Mouse (Mus musculus) limb, embryonic 14.5 days (tissue): ENCODE measurements around the gene Tesk2. TPM values are rescaled to one million over a fixed set of nuclear protein-coding genes. Genes with fewer than 3 reads are reported as not detected.
A peak's percentile ranks its signal among the peaks of the same experiment; 100 is the strongest.
"Not testable (repeated sequence)": the region's sequence is repeated elsewhere in the genome, so short reads cannot be mapped to it uniquely, and the experiment has no call there.

Source experiments
- ATAC-seq: fragments of 200-750 bp; cut with Nextera tagmentation; 2 replicates; pipeline ENCODE4 v1.8.0; 2017; ENCODE audit warnings: low read depth, moderate number of reproducible peaks, moderate TSS enrichment; ENCODE audit not compliant: low FRiP score
- DNase-seq: peaks from one replicate; pipeline ENCODE4 v3.0.0-alpha.2; 2015; ENCODE audit warnings: low spot score
- H3K27ac ChIP-seq: fragments of 300-500 bp; sonication (generic); replicated peaks from 2 replicates; pipeline ENCODE4 v1.5.1; 2014; ENCODE audit warnings: low read depth, mild to moderate bottlenecking, low read length, moderate library complexity, mixed read lengths
- H3K27me3 ChIP-seq: fragments of 300-500 bp; sonication (generic); 2 replicates; pipeline ENCODE4 v1.6.1; 2014; ENCODE audit warnings: low read length, mixed read lengths; ENCODE audit not compliant: control insufficient read depth, insufficient read depth
- H3K36me3 ChIP-seq: fragments of 300-500 bp; sonication (generic); 2 replicates; pipeline ENCODE4 v1.6.1; 2014; ENCODE audit warnings: mild to moderate bottlenecking, low read length, moderate library complexity, mixed read lengths; ENCODE audit not compliant: control insufficient read depth, insufficient read depth
- H3K4me1 ChIP-seq: fragments of 300-500 bp; sonication (generic); 2 replicates; pipeline ENCODE4 v1.6.1; 2014; ENCODE audit warnings: antibody characterized with exemption, low read length, mixed read lengths; ENCODE audit not compliant: control insufficient read depth, insufficient read depth
- H3K4me2 ChIP-seq: fragments of 300-500 bp; sonication (generic); replicated peaks from 2 replicates; pipeline ENCODE4 v1.6.1; 2014; ENCODE audit warnings: low read depth, mild to moderate bottlenecking, low read length, moderate library complexity; ENCODE audit not compliant: severe bottlenecking
- H3K4me3 ChIP-seq: fragments of 300-500 bp; sonication (generic); replicated peaks from 2 replicates; pipeline ENCODE4 v1.5.1; 2014; ENCODE audit warnings: low read length
- H3K9ac ChIP-seq: fragments of 300-500 bp; sonication (generic); 2 replicates; pipeline ENCODE4 v1.6.1; 2014; ENCODE audit warnings: mild to moderate bottlenecking, low read depth, low read length, moderate library complexity; ENCODE audit not compliant: severe bottlenecking
- H3K9me3 ChIP-seq: fragments of 300-500 bp; sonication (generic); 2 replicates; pipeline ENCODE4 v1.6.1; 2016; ENCODE audit warnings: low read length; ENCODE audit not compliant: control insufficient read depth
- POLR2A ChIP-seq: fragments of 200-500 bp; IDR thresholded peaks from 2 replicates; pipeline ENCODE4 v1.8.0; 2012; ENCODE audit warnings: inconsistent platforms, mild to moderate bottlenecking, moderate library complexity, borderline replicate concordance; ENCODE audit not compliant: insufficient read depth, insufficient read length; ENCODE audit errors: extremely low read depth
- WGBS: fragments of 180-500 bp; shearing (Covaris S2); extraction: QIAGEN DNeasy Blood & Tissue Kit; methylation state at CpG from one replicate; pipeline ENCODE4 v1.1.7; 2014; 5-methylcytosine and 5-hydroxymethylcytosine counted together
- polyA plus RNA-seq, 2 experiments: library from polyadenylated mRNA; depleted of rRNA in 1 of 2; stranded (reverse) in 1 of 2; unstranded in 1 of 2; fragments of >200 nt; fragmentation: Nextera tagmentation in 1 of 2; extraction: Ambion mirVana in 1 of 2; gene quantifications; 2 replicates each; pipeline versions ENCODE4 v1.2.1 to v1.2.3; 2012 to 2014

Tesk2 gene
- polyA plus RNA-seq, 2 experiments, result 7.3 to 10.3 TPM

DNA sequence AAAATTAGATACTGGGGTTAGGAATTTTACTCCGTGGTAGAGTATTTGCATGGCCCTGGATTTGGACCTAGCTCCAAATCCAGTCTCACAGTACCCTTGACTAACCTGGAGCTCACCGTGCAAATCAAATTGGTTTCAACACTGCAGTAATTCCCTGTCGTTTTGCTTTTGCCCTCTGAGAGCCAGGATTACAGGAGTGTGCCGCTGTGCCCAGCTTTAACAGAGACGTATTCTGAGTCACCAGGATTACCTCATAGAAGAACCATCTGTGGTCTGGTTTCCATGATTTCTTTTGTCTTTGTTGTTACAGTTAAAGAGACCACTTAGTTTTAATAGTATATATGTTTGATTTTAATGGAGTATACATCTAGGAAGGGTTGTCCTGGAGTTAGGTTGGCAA, 41.6 kb upstream of the Tesk2 start:
- 64% methylated on average over 5 of the region's 5 CpGs for WGBS
- no peak for DNase-seq
- no peak overlapping the region for H3K27ac ChIP-seq
- TF ChIP-seq POLR2A, result no peak
- no peak overlapping the region for H3K9ac ChIP-seq
- H3K27me3 ChIP-seq, result no peaks in the 10 kb centered on the region
- no peaks in the 10 kb centered on the region for H3K4me1 ChIP-seq
- no peaks in the 10 kb centered on the region for H3K36me3 ChIP-seq
- no peak overlapping the region for H3K4me2 ChIP-seq
- no peak for ATAC-seq
- H3K4me3 ChIP-seq, result no peak overlapping the region
- no peaks in the 10 kb centered on the region for H3K9me3 ChIP-seq

DNA sequence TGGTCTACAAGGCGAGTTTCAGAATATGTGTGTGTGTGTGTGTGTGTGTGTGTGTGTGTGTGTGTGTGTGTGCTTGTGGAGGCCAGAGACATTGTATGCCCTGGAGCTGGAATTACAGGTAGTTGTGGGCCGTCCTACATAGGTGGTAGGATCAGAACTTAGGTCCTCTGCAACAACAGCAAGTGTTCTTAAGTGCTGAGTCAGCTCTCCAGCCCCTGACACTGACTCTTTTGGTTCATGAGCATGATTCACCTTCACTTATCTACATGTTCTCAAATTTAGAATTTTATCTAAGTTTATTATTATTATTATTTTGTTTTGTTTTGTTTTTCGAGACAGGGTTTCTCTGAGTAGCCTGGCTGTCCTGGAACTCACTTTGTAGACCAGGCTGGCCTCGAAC, 40.2 kb upstream of the Tesk2 start:
- 87% methylated on average over 4 of the region's 4 CpGs for WGBS
- not testable (repeated sequence) for H3K36me3 ChIP-seq

GRCm38 (mm10) chr4:116683957-116684356, 36.8 kb upstream of the Tesk2 start:
- Histone ChIP-seq H3K4me3 (no peak overlapping the region), H3K4me1 (peaks cover 14% of the 10 kb centered on the region), H3K4me2 (no peak overlapping the region), H3K36me3 (peaks cover 14% of the 10 kb centered on the region), H3K9me3 (no peaks in the 10 kb centered on the region), H3K9ac (no peak overlapping the region), H3K27me3 (no peaks in the 10 kb centered on the region), H3K27ac (no peak overlapping the region)
- WGBS, result 93% methylated on average over 4 of the region's 4 CpGs
- no peak for ATAC-seq
- no peak for DNase-seq
- TF ChIP-seq POLR2A, result no peak

More for the DNA sequence above, 40.2 kb upstream of the Tesk2 start:
- H3K27ac ChIP-seq, H3K9me3 ChIP-seq, DNase-seq, H3K4me2 ChIP-seq, H3K4me3 ChIP-seq, ATAC-seq, H3K4me1 ChIP-seq, H3K9ac ChIP-seq, H3K27me3 ChIP-seq: not testable (repeated sequence)

DNA sequence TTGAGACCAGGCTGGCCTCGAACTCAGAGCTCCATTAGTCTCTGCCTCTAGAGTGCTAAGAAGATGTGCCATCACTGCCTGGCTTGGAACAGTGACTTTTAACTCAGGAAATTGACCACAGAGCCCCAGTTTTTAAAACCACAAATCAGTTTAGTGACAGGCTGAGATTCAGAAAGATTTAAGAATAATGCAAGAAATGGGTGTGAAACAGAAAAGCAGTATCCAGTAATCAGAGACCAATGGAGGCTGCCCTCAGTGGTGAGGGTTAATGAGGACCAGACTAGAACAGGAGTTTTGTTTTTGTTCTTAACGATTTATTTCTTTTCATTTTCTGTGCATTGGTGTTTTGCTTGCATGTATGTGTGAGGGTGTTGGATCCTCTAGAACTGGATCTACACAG, 36.1 kb upstream of the Tesk2 start:
- Histone ChIP-seq H3K4me2 (peak overlapping the region; percentile 54), H3K27me3 (no peaks in the 10 kb centered on the region), H3K4me1 (peaks cover 14% of the 10 kb centered on the region), H3K9me3 (no peaks in the 10 kb centered on the region), H3K9ac (peak overlapping the region; percentile 81; the same call in 1 of the 2 replicates), H3K27ac (peak overlapping the region; percentile 97), H3K4me3 (peak overlapping the region; percentile 65), H3K36me3 (peaks cover 21% of the 10 kb centered on the region)
- TF ChIP-seq POLR2A, result no peak
- WGBS, result 60% methylated on average over 2 of the region's 2 CpGs
- DNase-seq (no peak), ATAC-seq (no peak)

DNA sequence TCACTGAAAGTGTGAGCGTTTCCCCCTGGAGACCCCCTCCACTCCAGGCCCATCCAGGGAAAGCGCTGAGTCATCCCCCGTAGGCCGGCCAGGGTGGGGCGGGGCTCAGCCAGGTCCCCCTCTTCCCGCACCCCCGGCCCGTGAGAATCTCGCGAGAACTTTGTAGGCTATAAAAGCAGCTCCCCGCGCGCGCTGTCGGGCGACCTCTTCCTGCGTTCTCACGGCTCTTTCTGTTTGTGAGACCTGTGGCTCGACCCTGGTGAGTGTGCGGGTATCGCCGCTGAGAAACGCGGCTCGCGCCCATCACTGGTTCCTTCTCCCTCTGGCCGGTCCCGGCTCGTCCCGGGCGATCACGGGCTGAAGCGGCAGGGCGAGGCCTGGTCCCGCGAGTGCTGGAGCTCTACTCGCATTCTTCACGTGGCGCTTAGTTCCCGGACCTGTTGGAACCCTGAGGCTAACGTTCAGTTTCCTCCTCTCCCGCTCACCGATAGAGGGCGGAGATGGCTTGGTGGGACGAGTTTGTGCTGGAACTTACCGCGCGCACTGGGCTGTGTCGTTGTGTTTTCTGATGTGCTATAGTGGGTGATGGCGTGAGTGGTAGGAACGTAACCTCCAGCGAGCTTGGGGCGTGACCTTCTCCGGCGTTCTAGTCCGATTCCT, 35.2 kb upstream of the Tesk2 start, which contains the start of gene Prdx1:
Prdx1 (plus strand) TSS at position 143 of the 660 bp plus-strand sequence.
- Histone ChIP-seq H3K9me3 (no peaks in the 10 kb centered on the region), H3K27ac (peak within 1 kb of the TSS; percentile 97), H3K36me3 (peaks cover 29% of the 10 kb centered on the region), H3K4me2 (peak within 1 kb of the TSS; percentile 54), H3K4me3 (peak within 1 kb of the TSS; percentile 65), H3K27me3 (no peaks in the 10 kb centered on the region), H3K9ac (peak within 1 kb of the TSS; percentile 81), H3K4me1 (peaks cover 14% of the 10 kb centered on the region)
- ATAC-seq (peak; percentile 98), DNase-seq (peak; percentile 93)
- WGBS, result under 1% methylated on average over 51 of the region's 56 CpGs
- peak; percentile 98; the same call in 1 of the 2 replicates for TF ChIP-seq POLR2A
